Comparison of ENCODE assay signal across 28 mouse cellular contexts in genomic region chr5:150724641-150725040, GRCm38 (mm10). TPM values are rescaled to one million over a fixed set of nuclear protein-coding genes. Genes with fewer than 3 reads are reported as not detected.
DNase-seq lines count a peak whose midpoint lies in the region; ATAC-seq and TF ChIP-seq lines count a peak whose summit lies in the region.
"Had no signal": no experiment of that assay in that cellular context is flagged by ENCODE, and none has a peak within 500 bp of the region (broad histone marks: within the 10 kb centered on the region; RNA-seq: fewer than 3 reads in every experiment).

No protein-coding gene starts in this region.

- no peak for TF ChIP-seq CTCF in G1E (IDR thresholded peaks at IDR 0.05; ENCODE audit: low read depth, low read length)

- peaks cover 51% of the 10 kb centered on the region for H3K36me3 ChIP-seq in liver, embryonic 12.5 days
- H3K36me3 ChIP-seq in G1E (replicated peaks), result peaks cover 42% of the 10 kb centered on the region
- peaks cover 30% of the 10 kb centered on the region for H3K36me3 ChIP-seq in liver, embryonic 13.5 days
- 0 out of 2 replicates have a peak, but pooled peaks cover 2% of the 10 kb centered on the region for H3K36me3 ChIP-seq in liver, embryonic 16.5 days (ENCODE audit: control insufficient read depth, insufficient read depth)

- H3K4me1 ChIP-seq in liver, embryonic 12.5 days, result peaks cover 16% of the 10 kb centered on the region
- H3K4me1 ChIP-seq in G1E (ENCODE audit: insufficient read depth, low read depth, low read length), result peaks cover 8% of the 10 kb centered on the region
- H3K4me1 ChIP-seq in liver, embryonic 13.5 days (replicated peaks), result peaks cover 13% of the 10 kb centered on the region
- no peaks in the 10 kb centered on the region; the same call in 1 of the 2 replicates for H3K4me1 ChIP-seq in liver, embryonic 16.5 days (ENCODE audit: control insufficient read depth, low read depth, low read length)
- H3K4me1 ChIP-seq: embryonic facial prominence, embryonic 12.5 days; embryonic facial prominence, embryonic 15.5 days; forebrain, embryonic 12.5 days; forebrain, embryonic 15.5 days; heart, embryonic 10.5 days; hindbrain, embryonic 12.5 days; hindbrain, embryonic 15.5 days had no signal

- H3K9me3 ChIP-seq in liver, embryonic 12.5 days (replicated peaks), result no peaks in the 10 kb centered on the region
- H3K9me3 ChIP-seq in G1E (replicated peaks), result no peaks in the 10 kb centered on the region
- H3K9me3 ChIP-seq in liver, embryonic 13.5 days (replicated peaks), result no peaks in the 10 kb centered on the region
- H3K9me3 ChIP-seq in liver, embryonic 16.5 days (replicated peaks; ENCODE audit: control insufficient read depth, low read length), result no peaks in the 10 kb centered on the region
- H3K9me3 ChIP-seq: embryonic facial prominence, embryonic 12.5 days; embryonic facial prominence, embryonic 15.5 days; forebrain, embryonic 12.5 days; forebrain, embryonic 15.5 days; heart, embryonic 10.5 days; heart, embryonic 13.5 days; hindbrain, embryonic 12.5 days; hindbrain, embryonic 15.5 days had no signal

- DNase-seq in liver (no peak), G1E (ENCODE audit: low spot score) (no peak)
- no peak for DNase-seq in liver, embryonic 13.5 days
- no peak for DNase-seq in cerebellum, adult 9-11 months
- no peak for DNase-seq in layer of hippocampus, adult 8-10 months (ENCODE audit: low spot score in 2 of 2)
- no peak for DNase-seq in B cell, adult 2 months
- DNase-seq: adrenal gland, postnatal 10 days; adrenal gland, postnatal 36 days; cerebellum, adult 18-20 months; cerebellum, adult 9-10 months; cerebellum, postnatal 25 days; gastrocnemius, postnatal 36 days; heart, adult 2 months; heart, postnatal 14 days; heart, postnatal 4 days had no signal

- no peak overlapping the region for H3K9ac ChIP-seq in liver, embryonic 12.5 days
- no peak overlapping the region for H3K9ac ChIP-seq in liver, embryonic 13.5 days
- no peak overlapping the region for H3K9ac ChIP-seq in liver, embryonic 16.5 days (ENCODE audit: low read depth, low read length)
- H3K9ac ChIP-seq: embryonic facial prominence, embryonic 12.5 days; embryonic facial prominence, embryonic 15.5 days; forebrain, embryonic 12.5 days; forebrain, embryonic 15.5 days; heart, embryonic 13.5 days; hindbrain, embryonic 12.5 days; hindbrain, embryonic 15.5 days had no signal

- no peaks in the 10 kb centered on the region for H3K27me3 ChIP-seq in liver, embryonic 12.5 days (replicated peaks)
- no peaks in the 10 kb centered on the region for H3K27me3 ChIP-seq in G1E (ENCODE audit: insufficient read depth, low read length)
- H3K27me3 ChIP-seq in liver, embryonic 13.5 days, result no peaks in the 10 kb centered on the region
- H3K27me3 ChIP-seq in liver, embryonic 16.5 days (ENCODE audit: control insufficient read depth, insufficient read depth, low read depth, low read length), result no peaks in the 10 kb centered on the region
- H3K27me3 ChIP-seq: embryonic facial prominence, embryonic 12.5 days; embryonic facial prominence, embryonic 15.5 days; forebrain, embryonic 12.5 days; forebrain, embryonic 15.5 days; heart, embryonic 13.5 days; hindbrain, embryonic 12.5 days; hindbrain, embryonic 15.5 days; Patski had no signal

- 0 out of 2 replicates have a peak, but pooled peaks have one; percentile 54 for ATAC-seq in liver, embryonic 12.5 days
- ATAC-seq in G1E (ENCODE audit: extremely low read depth, insufficient number of reproducible peaks, low FRiP score, poor library complexity, severe bottlenecking), result peak; percentile 4; the same call in 1 of the 2 replicates
- ATAC-seq in liver, embryonic 13.5 days (ENCODE audit: low read depth), result peak; percentile 73
- ATAC-seq in liver, embryonic 16.5 days (ENCODE audit: low read depth), result peak; percentile 53
- ATAC-seq: CD4-positive, CD25-positive, alpha-beta regulatory T cell, adult 4 months; forebrain, embryonic 15.5 days; Patski had no signal

- no peak overlapping the region for H3K4me2 ChIP-seq in liver, embryonic 12.5 days
- no peak overlapping the region for H3K4me2 ChIP-seq in liver, embryonic 13.5 days
- no peak overlapping the region for H3K4me2 ChIP-seq in liver, embryonic 16.5 days (ENCODE audit: low read depth, low read length)
- H3K4me2 ChIP-seq: embryonic facial prominence, embryonic 12.5 days; embryonic facial prominence, embryonic 15.5 days; forebrain, embryonic 12.5 days; forebrain, embryonic 15.5 days; heart, embryonic 13.5 days; hindbrain, embryonic 12.5 days; hindbrain, embryonic 15.5 days had no signal

- 19% methylated on average over 1 of the region's 1 CpGs for WGBS in liver, embryonic 12.5 days (ENCODE audit: insufficient replicate concordance)
- 19% methylated on average over 1 of the region's 1 CpGs for WGBS in liver, embryonic 13.5 days (ENCODE audit: insufficient replicate concordance)
- 26% methylated on average over 1 of the region's 1 CpGs for WGBS in liver, embryonic 16.5 days (ENCODE audit: insufficient replicate concordance)

- no peak overlapping the region for H3K4me3 ChIP-seq in liver, embryonic 12.5 days
- no peak overlapping the region for H3K4me3 ChIP-seq in G1E (ENCODE audit: low read depth, low read length)
- H3K4me3 ChIP-seq in liver, embryonic 13.5 days (replicated peaks), result no peak overlapping the region
- no peak overlapping the region for H3K4me3 ChIP-seq in liver, embryonic 16.5 days (ENCODE audit: low read depth, low read length)
- H3K4me3 ChIP-seq: embryonic facial prominence, embryonic 12.5 days; embryonic facial prominence, embryonic 15.5 days; erythroblast, embryonic 14.5 days; forebrain, embryonic 12.5 days; forebrain, embryonic 15.5 days; heart, adult 2 months; heart, embryonic 10.5 days; heart, embryonic 13.5 days; hindbrain, embryonic 12.5 days; hindbrain, embryonic 15.5 days had no signal

- no peak overlapping the region for H3K27ac ChIP-seq in liver, embryonic 12.5 days
- no peak overlapping the region for H3K27ac ChIP-seq in liver, embryonic 13.5 days
- no peak overlapping the region for H3K27ac ChIP-seq in liver, embryonic 16.5 days (ENCODE audit: low read length)
- H3K27ac ChIP-seq: embryonic facial prominence, embryonic 12.5 days; embryonic facial prominence, embryonic 15.5 days; forebrain, embryonic 12.5 days; forebrain, embryonic 15.5 days; heart, adult 2 months; heart, embryonic 10.5 days; heart, embryonic 13.5 days; hindbrain, embryonic 12.5 days; hindbrain, embryonic 15.5 days had no signal

RNA-seq across cellular contexts. Expression of gene Pds5b, which starts 51.1 kb away (rescaled TPM):
- 16.4 and 16.7 TPM in 2 replicates for polyA plus RNA-seq in liver, embryonic 12.5 days (2016; fragmentation: Nextera tagmentation; extraction: Ambion mirVana)
- total RNA-seq in G1E (2014; fragmentation: Nextera tagmentation) (87.9 and 88.5 TPM in 2 replicates), G1E (2017) (39.1 and 45.5 TPM in 2 replicates)
- 2.9 and 3.2 TPM in 2 replicates for polyA plus RNA-seq in G1E (2012)
- 9.9 and 12.6 TPM in 2 replicates for polyA plus RNA-seq in liver, embryonic 13.5 days (2015; fragmentation: Nextera tagmentation; extraction: Ambion mirVana)
- 8.5 and 9.2 TPM in 2 replicates for polyA plus RNA-seq in liver, embryonic 16.5 days (2015; fragmentation: Nextera tagmentation; extraction: Ambion mirVana)
- total RNA-seq in layer of hippocampus, adult 8-10 months (2022), result 10 to 100 TPM; 66.0 to 88.3 (median 80.5) TPM

RNA-seq across cellular contexts. Expression of gene N4bp2l2, which starts 58.7 kb away (rescaled TPM):
- polyA plus RNA-seq in liver, embryonic 12.5 days (2016; fragmentation: Nextera tagmentation; extraction: Ambion mirVana), result 25.6 and 29.5 TPM in 2 replicates
- total RNA-seq in G1E (2014; fragmentation: Nextera tagmentation) (90.9 and 98.3 TPM in 2 replicates), G1E (2017) (96.0 and 159 TPM in 2 replicates)
- 36.4 and 38.3 TPM in 2 replicates for polyA plus RNA-seq in G1E (2012)
- polyA plus RNA-seq in liver, embryonic 13.5 days (2015; fragmentation: Nextera tagmentation; extraction: Ambion mirVana), result 19.7 and 27.5 TPM in 2 replicates
- 17.1 and 17.4 TPM in 2 replicates for polyA plus RNA-seq in liver, embryonic 16.5 days (2015; fragmentation: Nextera tagmentation; extraction: Ambion mirVana)
- 100 to 1,000 TPM in 1 of 4 experiments, 10 to 100 TPM in 3; 74.7 to 101 (median 91.4) TPM for total RNA-seq in layer of hippocampus, adult 8-10 months (2022)

Comparison
In these comparisons a context has a peak if more than half of its experiments do, and no peak if none do; other contexts are left out.
1. ATAC-seq: peak in every context shown above with its lines; median percentile 73 in liver, embryonic 13.5 days; 54 in liver, embryonic 12.5 days; 53 in liver, embryonic 16.5 days; 4 in G1E.